Mouse (Mus musculus): ENCODE results near the gene Tmem204.

Gene Tmem204

DNA sequence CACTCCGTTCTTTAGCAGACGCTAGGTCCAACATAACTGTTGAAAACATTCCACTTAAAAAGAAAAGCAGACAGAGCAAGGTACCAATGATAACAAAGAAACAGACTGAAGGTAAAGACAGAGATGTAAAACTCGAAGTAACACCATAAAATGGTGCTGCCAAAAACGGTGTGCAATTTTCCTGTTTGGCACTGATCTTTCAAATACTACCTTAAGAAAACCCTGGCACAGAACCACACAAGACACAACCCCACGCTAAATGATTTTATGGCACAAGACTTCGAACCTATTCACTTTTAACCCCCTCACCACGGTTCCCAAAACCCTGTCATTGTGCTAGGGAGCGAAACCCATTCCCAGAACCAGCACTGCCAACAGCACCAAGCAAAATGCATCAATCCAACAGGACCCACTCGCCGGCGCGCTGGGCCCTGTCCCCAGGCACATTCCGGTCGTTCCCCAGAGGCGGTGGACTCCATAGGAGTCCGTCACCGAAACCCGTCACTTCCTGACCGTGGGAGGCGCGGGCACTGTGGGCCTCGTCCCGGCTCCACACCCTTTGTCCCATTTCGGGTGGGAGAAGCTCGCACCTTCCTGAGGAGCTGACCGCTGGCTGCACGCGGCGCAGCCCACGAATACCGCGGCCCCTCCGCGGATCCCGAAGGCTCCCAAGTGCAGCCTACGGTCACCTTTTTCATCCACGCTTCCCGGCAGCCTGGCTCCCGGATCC is 68.4 kb downstream of the Tmem204 start:
- peak; percentile 61 for DNase-seq

DNA sequence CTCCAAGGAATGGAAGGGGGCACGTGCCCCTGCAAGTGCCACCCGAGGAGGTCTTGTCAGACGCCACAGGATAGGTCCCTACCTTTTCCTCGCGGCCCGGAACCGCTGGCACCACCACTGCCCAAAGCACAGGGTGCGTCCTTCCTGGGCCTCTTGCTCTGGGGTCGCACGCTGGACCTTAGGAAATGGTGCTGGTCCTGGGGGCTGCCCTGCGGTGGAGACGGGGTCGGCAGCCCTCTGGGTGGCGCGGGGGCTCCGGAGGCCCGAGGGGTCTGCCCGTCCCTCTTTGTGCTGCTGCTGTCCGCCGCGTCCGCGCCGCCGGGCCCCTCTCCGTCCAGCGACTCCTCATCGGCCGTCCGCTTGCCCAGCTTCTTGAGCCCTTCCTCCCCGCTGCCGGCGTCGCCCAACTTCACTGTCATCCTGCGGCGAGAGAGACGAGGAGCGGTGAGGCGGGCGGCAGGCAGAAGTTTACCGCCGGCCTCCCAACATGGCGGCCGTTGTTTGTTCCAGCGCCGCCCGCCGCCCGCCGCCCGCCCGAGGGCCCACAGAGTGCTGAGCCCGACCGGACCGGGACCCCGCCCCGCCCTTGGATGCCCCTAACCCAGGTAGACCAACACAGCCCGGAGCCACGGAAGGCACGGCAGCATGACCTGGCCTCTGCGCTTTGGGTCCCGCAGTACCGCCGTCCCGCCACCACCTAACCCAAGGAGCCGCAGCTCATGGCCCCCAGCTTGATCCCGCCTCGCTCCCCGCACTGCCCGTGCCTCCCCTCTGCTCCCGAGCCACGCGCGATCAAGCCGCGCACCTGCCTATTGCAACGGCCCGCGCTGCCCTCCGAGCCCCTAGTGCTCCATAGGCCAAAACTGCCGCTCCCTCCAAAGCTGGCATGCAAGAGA is 69.5 kb downstream of the Tmem204 start:
- peak; percentile 38 for DNase-seq
